Mouse (Mus musculus) monocyte, adult 2 months (primary cell): Measurements from ENCODE around the gene Gstm2.
A peak's percentile ranks its signal among the peaks of the same experiment; 100 is the strongest.
"Not testable (repeated sequence)": the region's sequence is repeated elsewhere in the genome, so short reads cannot be mapped to it uniquely, and the experiment has no call there.

ENCODE experiments used
- DNase-seq, 2 experiments: peaks; one replicate each; pipeline ENCODE4 v3.0.0; 2022; ENCODE audit warnings: low spot score in 2 of 2, low read depth in 1 of 2

Gstm2 gene

GRCm38 (mm10) chr3:107986041-107986562 is at the start of gene Gstm2:
Gstm2 (minus strand) TSS chr3:107986453.
- no peak for DNase-seq

- no peak for DNase-seq
Observed at GRCm38 (mm10) chr3:108033156-108033555, 46.9 kb upstream of the Gstm2 start.

- DNase-seq: no peak
Observed at GRCm38 (mm10) chr3:108032113-108032512, 45.9 kb upstream of the Gstm2 start.

GRCm38 (mm10) chr3:108028641-108029365 is 42.5 kb upstream of the Gstm2 start:
- no peak for DNase-seq

GRCm38 (mm10) chr3:108026597-108026996 is 40.3 kb upstream of the Gstm2 start:
- no peak for DNase-seq

- no peak for DNase-seq
Observed at GRCm38 (mm10) chr3:108026049-108026448, 39.8 kb upstream of the Gstm2 start.

GRCm38 (mm10) chr3:108025318-108025717 is 39.1 kb upstream of the Gstm2 start:
- DNase-seq: no peak

GRCm38 (mm10) chr3:108022650-108023049 is 36.4 kb upstream of the Gstm2 start:
- DNase-seq: peak; percentile 33 to 36

GRCm38 (mm10) chr3:108020351-108021022 is 34.2 kb upstream of the Gstm2 start:
- not testable (repeated sequence) for DNase-seq

- not testable (repeated sequence) for DNase-seq
Observed at GRCm38 (mm10) chr3:108019226-108019625, 33.0 kb upstream of the Gstm2 start.

- DNase-seq: no peak
Observed at GRCm38 (mm10) chr3:108018190-108018820, 32.1 kb upstream of the Gstm2 start.

- DNase-seq: peak; percentile 75 to 88
Observed at GRCm38 (mm10) chr3:108017473-108018189, 31.4 kb upstream of the Gstm2 start, which contains the start of gene Gstm1. Gstm1 (minus strand) TSS chr3:108017973.

- not testable (repeated sequence) for DNase-seq
Observed at GRCm38 (mm10) chr3:108016468-108016867, 30.2 kb upstream of the Gstm2 start.

- no peak for DNase-seq
Observed at GRCm38 (mm10) chr3:108014974-108015346, 28.7 kb upstream of the Gstm2 start.

GRCm38 (mm10) chr3:108014098-108014973 is 28.1 kb upstream of the Gstm2 start:
- no peak for DNase-seq

GRCm38 (mm10) chr3:108013331-108013871 is 27.1 kb upstream of the Gstm2 start:
- no peak for DNase-seq

GRCm38 (mm10) chr3:108011558-108011957 is 25.3 kb upstream of the Gstm2 start:
- no peak for DNase-seq

GRCm38 (mm10) chr3:108010286-108010685 is 24.0 kb upstream of the Gstm2 start:
- no peak for DNase-seq

- no peak for DNase-seq
Observed at GRCm38 (mm10) chr3:108002021-108002420, 15.8 kb upstream of the Gstm2 start.

GRCm38 (mm10) chr3:107999491-107999890 is 13.2 kb upstream of the Gstm2 start:
- no peak for DNase-seq
